Mouse (Mus musculus) activated CD4-positive, CD25-positive, alpha-beta regulatory T cell, adult 4 months (primary cell): ENCODE data around the gene Tmem50b. TPM values are rescaled to one million over a fixed set of nuclear protein-coding genes. Genes with fewer than 3 reads are reported as not detected.
"Not testable (repeated sequence)": the region's sequence is repeated elsewhere in the genome, so short reads cannot be mapped to it uniquely, and the experiment has no call there.

ENCODE experiments used
- ATAC-seq: one replicate; pipeline ENCODE4 v1.8.0; 2017
- polyA plus RNA-seq, 2 experiments: library from polyadenylated mRNA; unstranded; fragments of 100-300 nt; shearing (Covaris generic); gene quantifications; one replicate each; pipeline ENCODE4 v1.2.1; 2017

Tmem50b gene
- 10 to 100 TPM; 34.6 to 38.3 TPM for polyA plus RNA-seq

- peak; percentile 90 for ATAC-seq
These were observed at the start of gene Tmem50b for GRCm38 (mm10) chr16:91597672-91598010. TSS of gene Tmem50b (minus strand) at chr16:91597800.

- peak; percentile 72 for ATAC-seq
These were observed 49.2 kb upstream of the Tmem50b start, which contains the start of gene Gart for GRCm38 (mm10) chr16:91646681-91647419. TSS of gene Gart (minus strand) at chr16:91646952.

GRCm38 (mm10) chr16:91645995-91646602, 48.5 kb upstream of the Tmem50b start:
- ATAC-seq, result peak; percentile 29

GRCm38 (mm10) chr16:91645420-91645819, 47.8 kb upstream of the Tmem50b start:
- not testable (repeated sequence) for ATAC-seq

- ATAC-seq, result no peak
These were observed 47.3 kb upstream of the Tmem50b start for GRCm38 (mm10) chr16:91644901-91645300.

- ATAC-seq, result no peak
These were observed 42.6 kb upstream of the Tmem50b start for GRCm38 (mm10) chr16:91640171-91640570.

- ATAC-seq, result no peak
These were observed 42.0 kb upstream of the Tmem50b start for GRCm38 (mm10) chr16:91639636-91640035.

GRCm38 (mm10) chr16:91639161-91639560, 41.6 kb upstream of the Tmem50b start:
- no peak for ATAC-seq

GRCm38 (mm10) chr16:91633641-91634040, 36.0 kb upstream of the Tmem50b start:
- ATAC-seq, result no peak

- ATAC-seq, result no peak
These were observed 35.3 kb upstream of the Tmem50b start for GRCm38 (mm10) chr16:91632940-91633339.

- no peak for ATAC-seq
These were observed 34.8 kb upstream of the Tmem50b start for GRCm38 (mm10) chr16:91632439-91632838.

GRCm38 (mm10) chr16:91630584-91630983, 33.0 kb upstream of the Tmem50b start:
- no peak for ATAC-seq

- ATAC-seq, result no peak
These were observed 32.1 kb upstream of the Tmem50b start for GRCm38 (mm10) chr16:91629749-91630148.

GRCm38 (mm10) chr16:91628673-91629072, 31.1 kb upstream of the Tmem50b start:
- ATAC-seq, result no peak

- no peak for ATAC-seq
These were observed 30.2 kb upstream of the Tmem50b start for GRCm38 (mm10) chr16:91627831-91628230.

GRCm38 (mm10) chr16:91623074-91623473, 25.5 kb upstream of the Tmem50b start:
- ATAC-seq, result no peak

GRCm38 (mm10) chr16:91620991-91621390, 23.4 kb upstream of the Tmem50b start:
- no peak for ATAC-seq

- no peak for ATAC-seq
These were observed 22.6 kb upstream of the Tmem50b start for GRCm38 (mm10) chr16:91620185-91620584.

- ATAC-seq, result peak; percentile 99
These were observed 21.2 kb upstream of the Tmem50b start, which contains the start of gene Dnajc28 for GRCm38 (mm10) chr16:91618511-91619501. TSS of gene Dnajc28 (minus strand) at chr16:91619026.

GRCm38 (mm10) chr16:91614552-91614951, 17.0 kb upstream of the Tmem50b start:
- ATAC-seq, result no peak

- ATAC-seq, result no peak
These were observed 14.9 kb upstream of the Tmem50b start for GRCm38 (mm10) chr16:91612525-91612924.

GRCm38 (mm10) chr16:91611248-91611647, 13.6 kb upstream of the Tmem50b start:
- ATAC-seq, result no peak
